14 mouse cellular contexts compared by ENCODE assay signal in genomic region chr12:5319359-5319973, GRCm38 (mm10). TPM values are rescaled to one million over a fixed set of nuclear protein-coding genes. Genes with fewer than 3 reads are reported as not detected.
DNase-seq lines count a peak whose midpoint lies in the region; ATAC-seq and TF ChIP-seq lines count a peak whose summit lies in the region.
"Had no signal": no experiment of that assay in that cellular context is flagged by ENCODE, and none has a peak within 500 bp of the region (broad histone marks: within the 10 kb centered on the region; RNA-seq: fewer than 3 reads in every experiment).

No protein-coding gene starts in this region.

- no peaks in the 10 kb centered on the region for H3K9me3 ChIP-seq in hindbrain, embryonic 11.5 days (ENCODE audit: control insufficient read depth, low read length)
- H3K9me3 ChIP-seq in hindbrain, embryonic 12.5 days (replicated peaks): no peaks in the 10 kb centered on the region
- H3K9me3 ChIP-seq in stomach, embryonic 16.5 days (replicated peaks; ENCODE audit: control insufficient read depth, low read length): no peaks in the 10 kb centered on the region
- H3K9me3 ChIP-seq in stomach, postnatal 0 days (ENCODE audit: control insufficient read depth, low read length): no peaks in the 10 kb centered on the region
- H3K9me3 ChIP-seq in hindbrain, embryonic 13.5 days: no peaks in the 10 kb centered on the region
- H3K9me3 ChIP-seq: hindbrain, embryonic 15.5 days; neural tube, embryonic 12.5 days had no signal

- ATAC-seq in hindbrain, embryonic 11.5 days (ENCODE audit: low FRiP score): peak; percentile 30; the same call in 1 of the 2 replicates
- no peak for ATAC-seq in hindbrain, embryonic 12.5 days (ENCODE audit: low FRiP score)
- ATAC-seq in stomach, embryonic 16.5 days (ENCODE audit: insufficient read depth, low FRiP score): no peak
- ATAC-seq in stomach, postnatal 0 days (ENCODE audit: low FRiP score, low TSS enrichment): no peak
- ATAC-seq in hindbrain, embryonic 13.5 days (ENCODE audit: low FRiP score): peak; percentile 49; the same call in 1 of the 2 replicates
- ATAC-seq in frontal cortex, adult (ENCODE audit: low TSS enrichment): no peak

- intact Hi-C loops in left cerebral cortex, postnatal 36 days (cut with DNase I): no loop called here

- H3K36me3 ChIP-seq in hindbrain, embryonic 11.5 days (ENCODE audit: control insufficient read depth, insufficient read depth, low read length): no peaks in the 10 kb centered on the region
- no peaks in the 10 kb centered on the region for H3K36me3 ChIP-seq in hindbrain, embryonic 12.5 days
- H3K36me3 ChIP-seq in stomach, embryonic 16.5 days (ENCODE audit: control insufficient read depth, insufficient read depth, low read length): no peaks in the 10 kb centered on the region
- H3K36me3 ChIP-seq in stomach, postnatal 0 days (ENCODE audit: control insufficient read depth, insufficient read depth, low read length): no peaks in the 10 kb centered on the region
- no peaks in the 10 kb centered on the region for H3K36me3 ChIP-seq in hindbrain, embryonic 13.5 days
- H3K36me3 ChIP-seq: hindbrain, embryonic 15.5 days; neural tube, embryonic 12.5 days had no signal

- H3K27ac ChIP-seq in hindbrain, embryonic 11.5 days (ENCODE audit: low read depth, low read length): no peak overlapping the region
- H3K27ac ChIP-seq in hindbrain, embryonic 12.5 days: no peak overlapping the region
- H3K27ac ChIP-seq in stomach, embryonic 16.5 days (ENCODE audit: low read length): 0 out of 2 replicates have a peak overlapping the region, but pooled peaks have one; percentile 4
- no peak overlapping the region for H3K27ac ChIP-seq in stomach, postnatal 0 days (replicated peaks)
- H3K27ac ChIP-seq in hindbrain, embryonic 13.5 days: no peak overlapping the region
- H3K27ac ChIP-seq: heart, adult 2 months; hindbrain, embryonic 15.5 days; neural tube, embryonic 12.5 days had no signal

- DNase-seq in hindbrain, embryonic 11.5 days (ENCODE audit: low spot score): peak; percentile 27
- no peak for DNase-seq in stomach, postnatal 0 days (ENCODE audit: low spot score)
- no peak for DNase-seq in left cerebral cortex, postnatal 36 days (ENCODE audit: low spot score in 2 of 2)
- DNase-seq: heart, adult 2 months; kidney, postnatal 14 days; right cerebral cortex, adult 18-20 months; thymus, postnatal 36 days had no signal

- TF ChIP-seq CTCF in stomach, postnatal 0 days (IDR thresholded peaks at IDR 0.05; ENCODE audit: low read depth): no peak

- no peak overlapping the region for H3K4me2 ChIP-seq in hindbrain, embryonic 11.5 days (replicated peaks; ENCODE audit: low read depth, low read length)
- H3K4me2 ChIP-seq in hindbrain, embryonic 12.5 days (replicated peaks): no peak overlapping the region
- no peak overlapping the region for H3K4me2 ChIP-seq in stomach, embryonic 16.5 days (ENCODE audit: low read depth, low read length)
- no peak overlapping the region for H3K4me2 ChIP-seq in stomach, postnatal 0 days (replicated peaks; ENCODE audit: low read depth)
- H3K4me2 ChIP-seq in hindbrain, embryonic 13.5 days: no peak overlapping the region
- H3K4me2 ChIP-seq: hindbrain, embryonic 15.5 days; neural tube, embryonic 12.5 days had no signal

- no peak overlapping the region for H3K9ac ChIP-seq in hindbrain, embryonic 11.5 days (ENCODE audit: low read depth, low read length)
- H3K9ac ChIP-seq in hindbrain, embryonic 12.5 days: no peak overlapping the region
- H3K9ac ChIP-seq in stomach, embryonic 16.5 days (ENCODE audit: low read length): no peak overlapping the region
- no peak overlapping the region for H3K9ac ChIP-seq in stomach, postnatal 0 days (ENCODE audit: low read length)
- H3K9ac ChIP-seq in hindbrain, embryonic 13.5 days: no peak overlapping the region
- H3K9ac ChIP-seq: hindbrain, embryonic 15.5 days; neural tube, embryonic 12.5 days had no signal

- WGBS in hindbrain, embryonic 11.5 days: 30% methylated on average over 12 of the region's 12 CpGs
- 33% methylated on average over 12 of the region's 12 CpGs for WGBS in hindbrain, embryonic 12.5 days
- 39% methylated on average over 12 of the region's 12 CpGs for WGBS in stomach, embryonic 16.5 days
- WGBS in stomach, postnatal 0 days: 49% methylated on average over 12 of the region's 12 CpGs
- 35% methylated on average over 12 of the region's 12 CpGs for WGBS in hindbrain, embryonic 13.5 days

- no peak for TF ChIP-seq EP300 in stomach, postnatal 0 days (optimal IDR thresholded peaks at IDR 0.05)

- H3K27me3 ChIP-seq in hindbrain, embryonic 11.5 days (ENCODE audit: control insufficient read depth, insufficient read depth, low read length): no peaks in the 10 kb centered on the region
- H3K27me3 ChIP-seq in hindbrain, embryonic 12.5 days: no peaks in the 10 kb centered on the region
- no peaks in the 10 kb centered on the region for H3K27me3 ChIP-seq in stomach, embryonic 16.5 days (ENCODE audit: control insufficient read depth, insufficient read depth, low read length)
- H3K27me3 ChIP-seq in stomach, postnatal 0 days (ENCODE audit: control insufficient read depth, insufficient read depth, low read length): no peaks in the 10 kb centered on the region
- no peaks in the 10 kb centered on the region for H3K27me3 ChIP-seq in hindbrain, embryonic 13.5 days
- H3K27me3 ChIP-seq: hindbrain, embryonic 15.5 days; neural tube, embryonic 12.5 days had no signal

- no peak overlapping the region for H3K4me3 ChIP-seq in hindbrain, embryonic 11.5 days (ENCODE audit: low read depth, low read length)
- no peak overlapping the region for H3K4me3 ChIP-seq in hindbrain, embryonic 12.5 days
- H3K4me3 ChIP-seq in stomach, embryonic 16.5 days (replicated peaks; ENCODE audit: low read length): no peak overlapping the region
- H3K4me3 ChIP-seq in stomach, postnatal 0 days (ENCODE audit: low read depth, low read length): no peak overlapping the region
- H3K4me3 ChIP-seq in hindbrain, embryonic 13.5 days: no peak overlapping the region
- H3K4me3 ChIP-seq: heart, adult 2 months; hindbrain, embryonic 15.5 days; neural tube, embryonic 12.5 days had no signal

- no peaks in the 10 kb centered on the region for H3K4me1 ChIP-seq in hindbrain, embryonic 11.5 days (replicated peaks; ENCODE audit: control insufficient read depth, insufficient read depth, low read length)
- H3K4me1 ChIP-seq in hindbrain, embryonic 12.5 days: peaks cover 9% of the 10 kb centered on the region
- H3K4me1 ChIP-seq in stomach, embryonic 16.5 days (ENCODE audit: control insufficient read depth, insufficient read depth, low read length): peaks cover 3% of the 10 kb centered on the region
- H3K4me1 ChIP-seq in stomach, postnatal 0 days (replicated peaks; ENCODE audit: control insufficient read depth, insufficient read depth): no peaks in the 10 kb centered on the region
- H3K4me1 ChIP-seq in hindbrain, embryonic 13.5 days (replicated peaks): peaks cover 20% of the 10 kb centered on the region

RNA-seq across cellular contexts. Expression of gene Klhl29, which starts 56.0 kb away (rescaled TPM):
- polyA plus RNA-seq in hindbrain, embryonic 11.5 days (2014; fragmentation: Nextera tagmentation; extraction: Ambion mirVana): 2.2 and 2.6 TPM in 2 replicates
- polyA plus RNA-seq in hindbrain, embryonic 12.5 days (2016; fragmentation: Nextera tagmentation; extraction: Ambion mirVana): 4.2 and 4.4 TPM in 2 replicates
- 0.76 and 0.81 TPM in 2 replicates for polyA plus RNA-seq in stomach, embryonic 16.5 days (2015; fragmentation: Nextera tagmentation; extraction: Ambion mirVana)
- polyA plus RNA-seq in stomach, postnatal 0 days (2015; fragmentation: Nextera tagmentation; extraction: Ambion mirVana): 0.64 and 0.67 TPM in 2 replicates
- 4.0 and 4.1 TPM in 2 replicates for polyA plus RNA-seq in hindbrain, embryonic 13.5 days (2015; fragmentation: Nextera tagmentation; extraction: Ambion mirVana)
- total RNA-seq in left cerebral cortex, postnatal 36 days (2021): 10 to 100 TPM; 39.8 to 51.9 TPM
- total RNA-seq: megakaryocyte, adult 5-6 weeks had no signal

Comparison
In these comparisons a context has a peak if more than half of its experiments do, and no peak if none do; other contexts are left out.
1. ATAC-seq: peak in hindbrain, embryonic 11.5 days (single experiment) and hindbrain, embryonic 13.5 days (single experiment); none in hindbrain, embryonic 12.5 days (single experiment), stomach, embryonic 16.5 days (single experiment), stomach, postnatal 0 days (single experiment) and frontal cortex, adult (single experiment).